Mouse (Mus musculus) erythroblast, embryonic 14.5 days (primary cell): ENCODE data around the gene Taar7e.

Experiments
- GATA1 ChIP-seq: IDR thresholded peaks from 2 replicates; pipeline ENCODE4 v1.6.1; 2012; ENCODE audit warnings: low read length, inconsistent platforms, mixed read lengths
- TAL1 ChIP-seq: IDR thresholded peaks from 3 replicates; pipeline ENCODE4 v1.6.1; 2012; ENCODE audit warnings: low read length, inconsistent platforms, mixed read lengths

DNA sequence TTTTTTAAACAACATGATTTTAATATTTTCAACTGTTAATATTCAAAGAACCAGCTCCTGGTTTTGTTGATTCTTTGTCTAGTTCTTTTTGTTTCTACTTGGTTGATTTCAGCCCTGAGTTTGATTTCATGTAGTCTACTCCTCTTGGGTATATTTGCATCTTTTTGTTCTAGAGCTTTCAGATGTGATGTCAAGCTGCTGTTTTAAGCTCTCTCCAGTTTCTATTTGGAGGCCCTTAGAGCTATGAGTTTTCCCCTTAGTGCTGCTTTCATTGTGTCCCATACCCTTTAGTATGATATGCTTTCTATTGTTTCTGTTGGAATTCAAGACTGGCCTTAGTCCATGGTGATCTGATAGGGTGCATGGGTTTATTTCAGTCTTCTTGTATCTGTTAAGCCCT, 6.1 kb upstream of the Taar7e start:
- TF ChIP-seq GATA1 (no peak), TAL1 (no peak)
